Mouse (Mus musculus) brain, adult 2 months (tissue): ENCODE measurements around the gene Trpd52l3.
"Not testable (repeated sequence)": the region's sequence is repeated elsewhere in the genome, so short reads cannot be mapped to it uniquely, and the experiment has no call there.

ENCODE experiments used
- DNase-seq: peaks from one replicate; pipeline ENCODE4 v3.0.0; 2011; ENCODE audit warnings: low read depth, low spot score

The Trpd52l3 gene

DNA sequence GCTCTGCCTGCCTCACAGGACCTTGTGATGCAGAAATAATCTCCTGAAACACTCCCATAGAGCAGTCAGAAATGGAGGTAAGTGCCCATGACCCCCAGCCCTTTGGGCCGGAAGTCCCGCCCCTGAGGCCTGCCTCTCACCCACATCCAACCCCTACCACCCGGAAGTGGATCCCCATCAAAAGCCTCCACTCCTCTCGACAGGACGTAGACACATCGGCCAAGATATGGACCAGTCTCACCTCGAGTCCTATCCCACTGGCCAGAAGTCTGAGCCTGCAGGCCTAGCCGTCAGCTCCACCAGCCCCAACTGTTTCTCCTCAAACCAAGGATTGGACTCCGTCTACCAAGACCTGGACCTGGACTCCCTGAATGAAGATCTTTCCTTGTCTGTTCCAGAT lies at the start of gene Trpd52l3:
Gene Trpd52l3, plus strand, starts transcription at position 170 of the 400 bp plus-strand sequence.
- DNase-seq = no peak

GRCm38 (mm10) chr19:29953833-29954232 lies 49.8 kb upstream of the Trpd52l3 start:
- no peak for DNase-seq

DNA sequence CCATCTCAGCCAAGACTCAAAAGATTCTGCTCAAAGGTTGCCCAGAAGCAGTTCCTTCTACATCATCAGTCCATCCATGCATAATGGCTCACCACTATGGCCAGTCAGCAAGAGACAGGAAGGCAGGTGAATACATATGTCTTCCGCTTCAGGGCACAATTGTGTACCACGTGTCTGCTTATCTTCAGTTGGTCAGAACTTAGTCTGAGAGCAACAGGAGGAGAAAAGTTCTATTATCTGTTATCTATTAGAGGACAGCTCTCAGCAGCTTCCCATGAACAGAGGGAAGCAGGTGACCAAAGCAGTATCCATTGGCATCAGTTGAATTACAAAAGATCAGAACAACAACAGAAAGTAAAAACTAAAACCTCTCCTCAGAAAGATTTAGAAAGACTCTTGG lies 48.1 kb upstream of the Trpd52l3 start:
- DNase-seq = no peak

DNA sequence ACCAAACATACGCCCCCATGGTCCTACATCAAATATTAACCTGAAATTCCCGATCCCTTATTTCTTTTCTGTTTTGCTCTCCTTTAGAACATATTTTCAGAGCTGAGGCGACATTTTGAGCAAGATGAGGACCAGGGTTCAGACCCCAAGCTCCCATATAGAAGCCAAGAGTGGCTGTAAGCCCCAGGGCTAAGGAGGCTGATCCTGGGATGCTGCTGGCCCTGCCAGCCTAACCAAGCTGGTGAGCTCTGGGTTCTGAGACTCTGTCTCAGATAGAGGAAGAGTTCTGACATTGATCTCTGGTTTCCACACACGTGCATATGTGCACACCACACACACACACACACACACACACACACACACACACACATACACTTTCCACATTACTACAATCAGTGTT lies 42.7 kb upstream of the Trpd52l3 start:
- no peak for DNase-seq

DNA sequence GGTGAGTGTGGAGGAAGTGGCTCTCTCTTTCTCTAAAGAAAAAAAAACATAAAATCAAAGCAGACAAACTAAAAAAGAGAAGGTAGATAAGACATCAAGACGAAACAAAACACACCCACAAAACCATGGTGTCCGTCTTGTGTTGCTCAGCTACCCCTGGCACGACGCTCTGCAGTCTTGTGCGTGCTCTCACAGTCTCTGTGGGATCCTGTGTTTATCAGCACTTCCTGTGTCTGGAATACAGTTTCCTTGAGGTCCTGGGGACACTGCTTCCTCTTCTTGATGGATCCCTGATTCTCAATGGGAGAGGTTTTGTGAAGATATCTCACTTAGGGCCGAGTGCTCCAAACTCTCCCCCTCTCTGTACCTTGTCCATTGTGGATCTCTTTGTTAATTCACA lies 41.7 kb upstream of the Trpd52l3 start:
- no peak for DNase-seq

GRCm38 (mm10) chr19:29963598-29964092 lies 39.9 kb upstream of the Trpd52l3 start:
- no peak for DNase-seq

GRCm38 (mm10) chr19:29967960-29968359 lies 35.6 kb upstream of the Trpd52l3 start:
- no peak for DNase-seq

DNA sequence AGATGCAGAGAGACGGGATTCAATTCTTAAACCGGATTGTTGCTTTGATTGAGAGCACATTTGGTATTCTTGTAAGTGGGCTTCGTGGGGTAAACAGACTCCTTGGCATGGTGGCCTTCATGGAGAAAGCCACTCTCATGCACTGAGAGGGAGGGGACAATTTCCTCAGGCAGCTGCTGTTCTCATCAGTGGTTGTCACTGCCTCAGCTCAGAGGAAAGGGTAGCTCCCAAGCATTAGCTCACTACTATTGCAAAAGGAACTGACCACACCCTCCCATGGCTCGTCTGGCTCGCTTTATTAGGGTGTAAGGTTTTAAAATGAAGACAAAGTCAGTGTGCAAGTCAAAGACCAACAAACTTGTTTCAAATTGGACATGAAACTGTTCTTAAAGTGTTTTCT lies 30.2 kb upstream of the Trpd52l3 start:
- no peak for DNase-seq

- peak; percentile 67 for DNase-seq
Observed at GRCm38 (mm10) chr19:29978847-29979246, 24.7 kb upstream of the Trpd52l3 start.

DNA sequence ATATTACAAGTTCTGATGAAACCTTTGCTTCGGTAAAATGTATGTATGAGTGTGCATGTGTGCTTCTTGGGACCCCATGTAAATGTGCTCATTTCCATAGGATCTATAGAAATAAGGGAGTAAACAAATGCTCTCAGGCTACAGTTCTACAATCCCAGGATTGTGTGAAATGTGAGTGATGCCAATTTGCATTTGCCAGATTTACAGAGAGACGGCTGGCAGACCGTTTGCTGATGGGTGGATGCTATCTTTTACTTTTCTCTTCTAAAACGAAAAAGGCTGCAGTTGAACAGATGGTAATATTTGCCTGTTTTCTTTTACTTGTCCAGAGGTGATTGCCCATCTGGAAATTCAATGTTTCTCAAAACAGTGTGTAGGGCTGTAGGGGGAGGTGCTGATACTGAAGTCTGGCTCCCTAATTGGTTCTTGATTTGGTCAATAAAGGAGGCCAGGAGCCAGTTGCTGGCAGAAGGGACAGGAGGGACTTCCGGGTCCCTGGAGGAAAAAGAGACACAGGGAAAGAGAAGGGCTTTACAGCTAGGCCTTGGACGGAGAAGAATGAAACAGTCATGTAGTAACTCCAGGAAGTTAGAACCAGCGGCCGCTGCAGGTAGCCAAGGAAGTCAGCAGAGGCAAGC lies 24.0 kb upstream of the Trpd52l3 start:
- peak; percentile 67 for DNase-seq

DNA sequence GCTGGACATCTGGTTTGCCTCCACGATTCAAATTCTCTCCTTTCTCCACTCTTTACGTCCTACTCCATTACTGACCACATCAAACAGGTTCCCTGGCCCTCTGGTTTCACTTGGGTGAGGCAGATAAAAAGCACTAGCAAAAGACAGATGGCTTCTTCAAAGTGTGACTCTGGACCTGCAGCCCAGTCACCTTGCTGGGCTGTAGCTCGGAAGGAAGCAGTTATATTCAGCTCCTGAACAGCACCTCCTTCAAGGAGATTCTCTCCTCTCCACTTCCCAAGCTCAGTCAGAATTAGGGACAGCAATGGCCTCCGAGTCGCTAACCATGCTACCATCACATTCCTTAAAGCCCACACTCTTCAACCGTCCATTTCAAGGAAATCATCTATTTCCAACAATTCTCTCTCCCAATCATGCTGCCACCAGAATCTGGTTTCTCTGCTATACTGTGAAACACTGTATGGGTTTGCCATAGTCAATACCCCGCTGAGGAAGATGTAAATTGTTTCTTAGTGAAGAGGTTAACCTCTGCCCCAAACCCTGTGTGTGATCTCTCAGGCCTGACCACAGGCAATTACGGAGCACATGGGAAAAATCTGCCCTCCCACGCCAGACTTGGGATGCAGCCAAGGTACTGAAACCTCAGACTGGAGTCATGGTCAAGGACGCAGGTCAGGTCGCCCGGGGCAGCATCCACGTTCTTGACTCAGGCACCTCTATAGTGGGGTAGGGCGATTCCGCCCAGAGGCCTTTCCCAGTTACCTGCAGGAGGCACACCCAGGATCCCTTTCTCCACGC lies 19.2 kb upstream of the Trpd52l3 start:
- DNase-seq = no peak

DNA sequence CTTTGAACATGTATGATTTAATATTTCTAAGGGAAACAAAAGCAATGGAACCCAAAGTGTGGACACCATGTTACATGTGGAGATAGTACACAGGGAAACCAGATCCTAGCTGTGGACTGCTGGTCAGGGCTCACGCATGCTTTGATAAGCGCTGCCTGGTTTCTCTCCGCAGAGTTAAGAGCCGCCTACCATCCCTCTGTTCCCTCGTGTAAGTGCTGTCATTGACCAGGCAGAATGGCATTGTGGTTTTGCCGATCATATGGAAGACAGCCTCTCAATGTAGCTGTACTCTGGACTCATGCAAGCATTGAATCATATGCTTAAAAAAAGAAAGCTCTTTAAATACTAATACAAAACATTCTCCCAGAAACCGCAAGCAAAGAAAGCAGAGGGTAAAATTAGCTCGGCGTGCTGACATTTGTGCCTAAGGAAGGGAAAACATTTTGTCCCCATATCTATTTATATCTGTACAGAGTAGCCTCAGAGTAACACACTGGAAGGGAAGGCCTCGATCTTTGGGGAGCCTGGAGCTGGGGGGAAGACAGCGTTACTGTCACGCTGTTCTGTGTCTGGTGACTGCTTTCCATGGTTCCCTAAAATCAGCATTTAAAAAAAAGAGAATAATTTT lies 17.0 kb upstream of the Trpd52l3 start:
- peak; percentile 59 for DNase-seq

DNA sequence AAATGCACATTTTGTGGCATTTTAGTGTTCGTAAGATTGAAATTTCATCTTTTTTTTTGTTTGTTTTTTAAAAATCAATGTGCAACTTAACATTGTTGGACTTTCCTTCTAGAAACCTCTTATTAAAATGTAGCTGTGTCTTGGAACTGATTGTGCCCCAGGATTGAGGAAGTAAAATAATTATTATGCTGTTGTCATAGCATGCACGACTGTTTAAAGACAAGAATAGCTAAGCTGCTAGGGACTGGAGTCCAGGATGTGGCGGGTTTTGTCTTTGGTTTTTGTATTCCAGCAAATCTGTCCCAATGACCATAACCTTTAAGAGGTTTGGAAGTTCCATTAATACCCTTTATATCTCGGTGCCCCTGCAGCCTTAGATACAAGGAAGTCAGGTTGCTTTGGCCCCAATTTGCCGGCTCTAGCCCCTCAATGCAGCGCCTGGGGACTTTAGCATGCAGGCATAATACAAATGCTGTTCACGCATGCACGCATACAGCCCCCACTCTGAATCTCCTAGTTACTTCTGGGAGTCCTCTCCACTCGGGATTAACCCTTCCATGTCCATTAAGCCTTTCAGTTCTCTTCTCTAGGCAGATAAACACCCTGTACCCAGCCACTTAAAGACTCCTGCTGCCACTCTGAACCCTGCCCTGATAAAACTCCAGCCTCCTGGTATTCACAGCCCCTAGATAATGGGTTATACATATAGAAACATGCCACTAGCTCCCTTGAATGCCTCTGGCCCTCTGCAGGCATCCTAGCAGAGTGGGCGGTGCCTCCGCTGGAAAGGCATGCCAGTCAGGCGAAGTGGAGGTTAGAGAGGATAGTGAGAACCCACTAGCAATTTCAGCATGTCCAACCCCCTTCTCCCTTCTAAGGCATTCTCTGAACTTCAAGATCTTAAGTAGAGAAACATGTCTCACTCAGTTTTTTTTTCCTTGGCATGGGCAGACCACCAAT lies 2.9 kb upstream of the Trpd52l3 start:
- no peak for DNase-seq

DNA sequence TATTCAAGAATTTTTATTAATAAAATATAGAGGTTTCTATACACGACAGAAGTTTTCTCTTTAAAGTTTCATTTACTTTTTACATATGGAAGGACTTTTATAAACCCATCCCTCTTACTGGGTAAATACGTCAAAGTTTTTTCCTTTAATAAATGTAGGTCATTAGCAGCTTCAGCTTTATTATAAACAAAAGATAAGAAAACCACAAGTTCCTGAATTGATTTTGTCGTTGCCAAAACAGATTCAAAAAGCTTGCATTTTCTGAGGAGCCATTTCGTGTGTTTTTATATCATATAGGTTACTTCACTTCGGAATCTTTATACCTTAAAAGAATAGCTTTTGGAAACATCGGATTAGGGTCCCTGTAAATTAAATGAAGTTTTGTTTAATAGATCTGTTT lies 2.0 kb upstream of the Trpd52l3 start:
- no peak for DNase-seq

DNA sequence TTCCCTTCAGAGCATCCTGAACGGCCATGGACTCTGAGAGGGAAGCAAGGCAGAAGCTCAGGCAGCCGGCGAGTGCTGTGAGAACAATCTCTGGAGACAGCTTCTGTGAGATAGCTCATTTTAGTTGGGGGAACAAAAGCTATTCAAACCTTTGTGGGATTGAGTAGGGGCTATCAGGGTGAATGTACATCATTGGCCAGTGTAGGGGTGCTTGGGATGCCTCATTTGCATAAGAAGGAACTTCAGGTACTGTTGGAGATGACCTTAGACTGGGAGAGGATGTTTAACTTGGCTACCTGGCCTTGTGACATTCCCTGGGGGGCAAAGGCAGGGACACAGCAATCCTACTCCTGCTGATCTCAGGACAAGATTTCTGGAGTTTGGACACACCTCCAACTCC lies 2.8 kb downstream of the Trpd52l3 start:
- DNase-seq = no peak

- no peak for DNase-seq
Observed at GRCm38 (mm10) chr19:30010520-30011296, 7.1 kb downstream of the Trpd52l3 start.

- no peak for DNase-seq
Observed at GRCm38 (mm10) chr19:30014331-30014730, 10.7 kb downstream of the Trpd52l3 start.

GRCm38 (mm10) chr19:30016156-30016555 lies 12.6 kb downstream of the Trpd52l3 start:
- DNase-seq = no peak

DNA sequence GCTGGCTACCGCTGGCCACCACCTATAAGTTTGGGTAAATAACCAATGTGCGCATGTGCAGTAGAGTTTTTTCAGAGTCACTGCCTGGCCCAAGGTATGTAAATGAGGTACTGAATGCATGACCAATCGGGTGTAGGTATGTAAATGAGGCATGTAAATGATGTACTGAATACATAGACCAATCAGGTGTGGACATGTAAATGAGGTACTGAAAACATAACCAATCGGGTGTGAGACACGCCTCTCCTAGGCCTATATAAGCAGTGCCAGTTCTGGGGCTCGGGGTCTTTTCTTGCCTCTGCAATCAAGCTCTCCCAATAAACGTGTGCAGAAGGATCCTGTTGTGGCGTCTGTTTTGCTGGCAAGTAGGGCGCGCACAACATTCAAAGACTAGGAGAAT lies 19.8 kb downstream of the Trpd52l3 start:
- DNase-seq = not testable (repeated sequence)

- DNase-seq = no peak
Observed at GRCm38 (mm10) chr19:30029002-30029710, 25.6 kb downstream of the Trpd52l3 start.
